Comparison of ENCODE assay signal across 8 mouse cellular contexts in the genomic region with DNA sequence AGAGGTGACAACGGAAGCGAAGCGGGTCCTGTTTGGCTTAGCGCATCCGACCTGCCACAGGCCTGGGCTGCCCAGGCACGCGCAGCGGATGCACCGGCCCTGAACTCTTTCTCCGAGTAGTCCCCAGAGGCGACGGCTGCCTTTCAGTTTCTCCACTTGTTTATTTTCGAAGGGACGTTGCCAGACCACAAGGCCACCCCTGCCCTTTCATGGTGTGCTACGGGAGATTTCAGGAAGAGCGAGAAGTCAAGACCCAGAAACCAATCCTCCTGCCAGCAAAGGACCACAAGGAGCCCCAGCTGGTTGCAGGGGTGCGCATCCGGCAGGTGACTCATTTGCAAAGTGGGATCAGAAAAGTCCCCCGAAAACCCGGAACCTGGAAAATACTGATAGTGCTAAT. TPM values are rescaled to one million over a fixed set of nuclear protein-coding genes. Genes with fewer than 3 reads are reported as not detected.
A peak's percentile ranks its signal among the peaks of the same experiment; 100 is the strongest.
DNase-seq lines count a peak whose midpoint lies in the region; ATAC-seq lines count a peak whose summit lies in the region.

No protein-coding gene starts in this region.

- DNase-seq in ovary, postnatal 36 days (ENCODE audit: low spot score), result peak; percentile 42
- no peak for DNase-seq in ovary, postnatal 14 days (ENCODE audit: low spot score)
- DNase-seq in kidney, postnatal 4 days, result peak; percentile 67 to 73
- peak; percentile 62 to 64 for DNase-seq in spleen, adult 18-20 months
- no peak for DNase-seq in right cerebral cortex, adult 18-20 months
- DNase-seq in left cerebral cortex, adult 11 months (ENCODE audit: low spot score), result no peak
- DNase-seq in urinary bladder, postnatal 25 days (ENCODE audit: low spot score), result no peak

- peak; percentile 59 for ATAC-seq in granulocyte monocyte progenitor cell, adult 5-6 weeks (replicated peaks; ENCODE audit: poor library complexity, severe bottlenecking)

RNA-seq across cellular contexts. Expression of gene Mlxip, which starts 12.6 kb away (rescaled TPM):
- 46.9 and 52.3 TPM in 2 replicates for total RNA-seq in granulocyte monocyte progenitor cell, adult 5-6 weeks (2014; fragmentation: Nextera tagmentation)
- 11.1 and 11.9 TPM in 2 replicates for total RNA-seq in granulocyte monocyte progenitor cell, adult 5-6 weeks (2017)

RNA-seq across cellular contexts. Expression of gene Bcl7a, which starts 38.3 kb away (rescaled TPM):
- 27.5 and 29.4 TPM in 2 replicates for total RNA-seq in granulocyte monocyte progenitor cell, adult 5-6 weeks (2014; fragmentation: Nextera tagmentation)
- 11.0 and 17.4 TPM in 2 replicates for total RNA-seq in granulocyte monocyte progenitor cell, adult 5-6 weeks (2017)

Comparison
In these comparisons a context has a peak if more than half of its experiments do, and no peak if none do; other contexts are left out.
1. DNase-seq: peak in ovary, postnatal 36 days (single experiment), kidney, postnatal 4 days (2 of 2) and spleen, adult 18-20 months (2 of 2); none in ovary, postnatal 14 days (single experiment), right cerebral cortex, adult 18-20 months (single experiment), left cerebral cortex, adult 11 months (single experiment) and urinary bladder, postnatal 25 days (single experiment).